In genomic region chr2:103483986-103484520, GRCm38 (mm10) we compare ENCODE assay signal across 8 mouse cellular contexts. TPM values are rescaled to one million over a fixed set of nuclear protein-coding genes. Genes with fewer than 3 reads are reported as not detected.
A peak's percentile ranks its signal among the peaks of the same experiment; 100 is the strongest.
DNase-seq lines count a peak whose midpoint lies in the region; ATAC-seq lines count a peak whose summit lies in the region.

No protein-coding gene starts in this region.

- WGBS in kidney, embryonic 14.5 days: 40% methylated on average over 5 of the region's 5 CpGs
- WGBS in hindbrain, embryonic 14.5 days: 42% methylated on average over 5 of the region's 5 CpGs
- WGBS in midbrain, embryonic 12.5 days: 44% methylated on average over 5 of the region's 5 CpGs

- no peak for DNase-seq in kidney, adult 11 months
- peak; percentile 71 for DNase-seq in c-Kit-positive CD71-positive TER-119-negative erythroid progenitor cells, embryonic 14.5 days (ENCODE audit: low read depth)
- DNase-seq in hindbrain, embryonic 14.5 days (ENCODE audit: low spot score): peak; percentile 28
- DNase-seq in frontal cortex, postnatal 25 days (ENCODE audit: low spot score in 2 of 2): no peak
- DNase-seq in adrenal gland, adult 8-10 months: no peak

- H3K4me1 ChIP-seq in kidney, embryonic 14.5 days (ENCODE audit: control insufficient read depth, insufficient read depth, low read length): peaks cover 12% of the 10 kb centered on the region; the same call in 1 of the 2 replicates
- peaks cover 16% of the 10 kb centered on the region for H3K4me1 ChIP-seq in hindbrain, embryonic 14.5 days (replicated peaks; ENCODE audit: control insufficient read depth, insufficient read depth, low read length)
- H3K4me1 ChIP-seq in midbrain, embryonic 12.5 days: peaks cover 18% of the 10 kb centered on the region

- no peaks in the 10 kb centered on the region for H3K36me3 ChIP-seq in kidney, embryonic 14.5 days (ENCODE audit: control insufficient read depth, insufficient read depth, low read length)
- no peaks in the 10 kb centered on the region for H3K36me3 ChIP-seq in hindbrain, embryonic 14.5 days (replicated peaks; ENCODE audit: control insufficient read depth, insufficient read depth)
- H3K36me3 ChIP-seq in midbrain, embryonic 12.5 days: no peaks in the 10 kb centered on the region

- ATAC-seq in kidney, embryonic 14.5 days (ENCODE audit: low FRiP score, low TSS enrichment): no peak
- no peak for ATAC-seq in hindbrain, embryonic 14.5 days (ENCODE audit: low FRiP score)
- no peak for ATAC-seq in midbrain, embryonic 12.5 days (ENCODE audit: low FRiP score, low read depth)
- no peak for ATAC-seq in inflammation-experienced regulatory T-cells, adult 6 months

- H3K4me2 ChIP-seq in kidney, embryonic 14.5 days (replicated peaks; ENCODE audit: low read depth, low read length): peak overlapping the region; percentile 76
- H3K4me2 ChIP-seq in hindbrain, embryonic 14.5 days (replicated peaks): peak overlapping the region; percentile 67
- H3K4me2 ChIP-seq in midbrain, embryonic 12.5 days (replicated peaks): peak overlapping the region; percentile 58

- H3K27ac ChIP-seq in kidney, embryonic 14.5 days (ENCODE audit: low read depth, low read length): no peak overlapping the region
- H3K27ac ChIP-seq in hindbrain, embryonic 14.5 days: peak overlapping the region; percentile 93
- peak overlapping the region; percentile 96 for H3K27ac ChIP-seq in midbrain, embryonic 12.5 days (replicated peaks)

- peak overlapping the region; percentile 87 for H3K4me3 ChIP-seq in kidney, embryonic 14.5 days (ENCODE audit: low read length)
- peak overlapping the region; percentile 66 for H3K4me3 ChIP-seq in hindbrain, embryonic 14.5 days (replicated peaks; ENCODE audit: low read length)
- H3K4me3 ChIP-seq in midbrain, embryonic 12.5 days: peak overlapping the region; percentile 81

- H3K27me3 ChIP-seq in kidney, embryonic 14.5 days (ENCODE audit: control insufficient read depth, insufficient read depth, low read length): no peaks in the 10 kb centered on the region
- no peaks in the 10 kb centered on the region for H3K27me3 ChIP-seq in hindbrain, embryonic 14.5 days (ENCODE audit: control insufficient read depth, insufficient read depth, low read length)
- no peaks in the 10 kb centered on the region for H3K27me3 ChIP-seq in midbrain, embryonic 12.5 days

- no peaks in the 10 kb centered on the region for H3K9me3 ChIP-seq in kidney, embryonic 14.5 days (ENCODE audit: control insufficient read depth, low read length)
- H3K9me3 ChIP-seq in hindbrain, embryonic 14.5 days (ENCODE audit: control insufficient read depth, low read length): no peaks in the 10 kb centered on the region
- H3K9me3 ChIP-seq in midbrain, embryonic 12.5 days: no peaks in the 10 kb centered on the region

- H3K9ac ChIP-seq in kidney, embryonic 14.5 days (ENCODE audit: low read depth, low read length): peak overlapping the region; percentile 86; the same call in 1 of the 2 replicates
- peak overlapping the region; percentile 85 for H3K9ac ChIP-seq in hindbrain, embryonic 14.5 days
- H3K9ac ChIP-seq in midbrain, embryonic 12.5 days (replicated peaks): peak overlapping the region; percentile 88

RNA-seq across cellular contexts. Expression of gene Cat, which starts 0.9 kb away (rescaled TPM):
- 78.2 and 110 TPM in 2 replicates for polyA plus RNA-seq in kidney, embryonic 14.5 days (2014; fragmentation: Nextera tagmentation; extraction: Ambion mirVana)
- polyA plus RNA-seq in hindbrain, embryonic 14.5 days (2014; fragmentation: Nextera tagmentation; extraction: Ambion mirVana): 102 and 107 TPM in 2 replicates
- polyA plus RNA-seq in midbrain, embryonic 12.5 days (2016; fragmentation: Nextera tagmentation; extraction: Ambion mirVana): 101 and 110 TPM in 2 replicates
- polyA plus RNA-seq in inflammation-experienced regulatory T-cells, adult 6 months (2017; shearing (Covaris generic)): 100 to 1,000 TPM in 1 of 3 experiments, 10 to 100 TPM in 2; 90.9 to 102 (median 95.5) TPM
- 100 to 1,000 TPM; 149 to 361 (median 282) TPM for total RNA-seq in adrenal gland, adult 8-10 months (2022)

Comparison
In these comparisons a context has a peak if more than half of its experiments do, and no peak if none do; other contexts are left out.
1. DNase-seq: peak in c-Kit-positive CD71-positive TER-119-negative erythroid progenitor cells, embryonic 14.5 days (single experiment) and hindbrain, embryonic 14.5 days (single experiment); none in kidney, adult 11 months (single experiment), frontal cortex, postnatal 25 days (0 of 2) and adrenal gland, adult 8-10 months (single experiment).
2. Peak in every context shown above with its lines, with median percentiles within 50 percentile points of each other: H3K4me2 ChIP-seq, H3K4me3 ChIP-seq and H3K9ac ChIP-seq.